Mouse (Mus musculus): ENCODE measurements around the gene Pank4. TPM values are rescaled to one million over a fixed set of nuclear protein-coding genes. Genes with fewer than 3 reads are reported as not detected.

Pank4 gene
- polyA plus RNA-seq, 1 experiment from 2014 or later, result 20.7 TPM

DNA sequence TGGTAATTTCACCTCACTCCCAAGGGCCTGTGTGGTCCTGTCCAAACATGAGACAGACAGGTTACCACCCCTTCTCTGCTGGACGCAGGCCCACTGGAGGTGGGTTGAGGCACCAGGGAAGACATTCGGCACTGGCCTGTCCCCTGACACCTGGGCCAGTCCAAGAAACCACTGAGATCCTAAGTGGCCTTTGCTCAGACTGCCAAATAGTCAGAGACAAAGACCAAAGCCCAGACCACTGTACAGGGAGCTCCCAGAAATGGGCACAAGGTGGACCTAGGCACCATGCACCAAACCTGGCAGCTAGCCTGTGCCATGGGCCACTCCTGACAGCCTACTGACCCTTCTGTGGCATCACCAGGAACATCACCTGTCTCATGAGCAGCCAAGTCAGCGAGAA lies 45.3 kb downstream of the Pank4 start:
- Histone ChIP-seq H3K27ac (ENCODE audit: low read length) (no peak overlapping the region), H3K9ac (ENCODE audit: low read depth, low read length) (no peak overlapping the region), H3K36me3 (ENCODE audit: control insufficient read depth, insufficient read depth) (no peaks in the 10 kb centered on the region), H3K4me2 (ENCODE audit: low read depth, low read length) (no peak overlapping the region), H3K27me3 (ENCODE audit: control insufficient read depth, insufficient read depth, low read depth, low read length) (no peaks in the 10 kb centered on the region), H3K4me3 (ENCODE audit: low read depth, low read length) (no peak overlapping the region), H3K9me3 (replicated peaks; ENCODE audit: control insufficient read depth, low read length) (no peaks in the 10 kb centered on the region), H3K4me1 (ENCODE audit: control insufficient read depth, low read depth, low read length) (no peaks in the 10 kb centered on the region)
- WGBS (ENCODE audit: insufficient replicate concordance), result 49% methylated on average over 3 of the region's 3 CpGs
- no peak for ATAC-seq (ENCODE audit: low read depth)

GRCm38 (mm10) chr4:155010870-155011269 lies 46.9 kb downstream of the Pank4 start:
- Histone ChIP-seq H3K4me3 (ENCODE audit: low read depth, low read length) (no peak overlapping the region), H3K27me3 (ENCODE audit: control insufficient read depth, insufficient read depth, low read depth, low read length) (no peaks in the 10 kb centered on the region), H3K36me3 (ENCODE audit: control insufficient read depth, insufficient read depth) (no peaks in the 10 kb centered on the region), H3K9me3 (replicated peaks; ENCODE audit: control insufficient read depth, low read length) (no peaks in the 10 kb centered on the region), H3K4me2 (ENCODE audit: low read depth, low read length) (no peak overlapping the region), H3K27ac (ENCODE audit: low read length) (no peak overlapping the region), H3K9ac (ENCODE audit: low read depth, low read length) (no peak overlapping the region), H3K4me1 (ENCODE audit: control insufficient read depth, low read depth, low read length) (no peaks in the 10 kb centered on the region)
- no peak for ATAC-seq (ENCODE audit: low read depth)
- WGBS (ENCODE audit: insufficient replicate concordance), result 47% methylated on average over 5 of the region's 5 CpGs

DNA sequence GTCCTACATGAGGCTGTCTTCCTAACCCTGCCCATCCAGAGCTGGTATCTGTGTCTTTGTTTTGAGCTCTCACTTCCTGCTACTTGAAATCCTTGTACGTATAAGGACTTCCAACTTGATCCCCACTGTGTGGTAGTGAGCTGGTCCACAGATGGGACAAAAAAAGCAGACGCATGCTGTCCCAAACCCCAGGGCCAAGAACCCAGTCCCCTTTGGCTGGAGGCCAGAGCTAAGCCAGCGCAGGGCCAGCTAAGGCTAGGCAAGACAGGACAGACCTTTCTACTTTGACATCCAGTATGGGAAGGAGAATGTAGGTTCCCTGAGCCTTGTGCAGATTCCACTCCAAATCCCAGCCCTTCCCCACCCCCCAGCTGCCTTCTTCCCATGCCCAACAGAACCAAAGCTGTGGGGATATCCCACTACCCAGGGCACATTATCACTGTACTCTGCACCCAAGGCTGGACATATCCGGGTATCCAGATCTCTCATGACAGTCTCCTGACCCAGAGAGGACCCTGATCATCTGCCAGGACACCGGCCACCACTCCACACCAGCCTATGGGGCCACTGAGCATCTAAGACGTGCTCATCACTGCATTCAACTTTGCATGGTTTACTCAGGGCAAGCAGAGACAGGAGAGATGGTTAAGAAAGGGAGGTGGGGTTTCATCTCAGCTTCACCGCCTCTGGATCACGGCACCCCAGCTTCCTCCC lies 47.5 kb downstream of the Pank4 start:
- no peak overlapping the region for H3K27ac ChIP-seq (ENCODE audit: low read length)
- no peaks in the 10 kb centered on the region for H3K4me1 ChIP-seq (ENCODE audit: control insufficient read depth, low read depth, low read length)
- no peak overlapping the region for H3K4me3 ChIP-seq (ENCODE audit: low read depth, low read length)
- 58% methylated on average over 8 of the region's 8 CpGs for WGBS (ENCODE audit: insufficient replicate concordance)
- no peak overlapping the region for H3K4me2 ChIP-seq (ENCODE audit: low read depth, low read length)
- ATAC-seq (ENCODE audit: low read depth), result no peak
- no peaks in the 10 kb centered on the region; the same call in 1 of the 2 replicates for H3K27me3 ChIP-seq (ENCODE audit: control insufficient read depth, insufficient read depth, low read depth, low read length)
- H3K36me3 ChIP-seq (ENCODE audit: control insufficient read depth, insufficient read depth), result no peaks in the 10 kb centered on the region
- H3K9ac ChIP-seq (ENCODE audit: low read depth, low read length), result no peak overlapping the region
- no peaks in the 10 kb centered on the region for H3K9me3 ChIP-seq (replicated peaks; ENCODE audit: control insufficient read depth, low read length)

DNA sequence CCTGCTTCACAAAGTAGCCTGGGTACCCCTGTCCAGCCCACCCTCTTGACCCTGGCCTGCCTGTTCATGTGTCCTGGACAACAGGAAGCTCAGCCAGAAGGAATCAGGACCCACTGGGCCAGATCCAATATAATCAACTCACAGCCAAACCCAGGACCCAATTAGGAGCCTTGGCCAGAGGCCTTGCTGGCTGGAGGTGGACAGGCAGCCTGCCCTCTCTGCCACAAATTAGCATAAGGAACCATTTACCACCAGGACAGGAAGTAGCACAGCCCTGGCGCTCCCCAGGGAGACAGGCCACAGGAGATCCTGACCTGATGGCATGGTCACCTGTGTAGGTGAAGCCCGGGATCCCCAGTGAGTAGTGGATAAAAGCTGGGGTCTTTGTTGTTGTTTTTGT lies 48.2 kb downstream of the Pank4 start:
- no peak overlapping the region for H3K9ac ChIP-seq (ENCODE audit: low read depth, low read length)
- WGBS (ENCODE audit: insufficient replicate concordance), result 41% methylated on average over 2 of the region's 2 CpGs
- no peak overlapping the region for H3K27ac ChIP-seq (ENCODE audit: low read length)
- H3K9me3 ChIP-seq (replicated peaks; ENCODE audit: control insufficient read depth, low read length), result no peaks in the 10 kb centered on the region
- no peak for ATAC-seq (ENCODE audit: low read depth)
- no peak overlapping the region for H3K4me3 ChIP-seq (ENCODE audit: low read depth, low read length)
- no peak overlapping the region for H3K4me2 ChIP-seq (ENCODE audit: low read depth, low read length)
- no peaks in the 10 kb centered on the region; the same call in 1 of the 2 replicates for H3K27me3 ChIP-seq (ENCODE audit: control insufficient read depth, insufficient read depth, low read depth, low read length)
- H3K4me1 ChIP-seq (ENCODE audit: control insufficient read depth, low read depth, low read length), result no peaks in the 10 kb centered on the region
- H3K36me3 ChIP-seq (ENCODE audit: control insufficient read depth, insufficient read depth), result no peaks in the 10 kb centered on the region

DNA sequence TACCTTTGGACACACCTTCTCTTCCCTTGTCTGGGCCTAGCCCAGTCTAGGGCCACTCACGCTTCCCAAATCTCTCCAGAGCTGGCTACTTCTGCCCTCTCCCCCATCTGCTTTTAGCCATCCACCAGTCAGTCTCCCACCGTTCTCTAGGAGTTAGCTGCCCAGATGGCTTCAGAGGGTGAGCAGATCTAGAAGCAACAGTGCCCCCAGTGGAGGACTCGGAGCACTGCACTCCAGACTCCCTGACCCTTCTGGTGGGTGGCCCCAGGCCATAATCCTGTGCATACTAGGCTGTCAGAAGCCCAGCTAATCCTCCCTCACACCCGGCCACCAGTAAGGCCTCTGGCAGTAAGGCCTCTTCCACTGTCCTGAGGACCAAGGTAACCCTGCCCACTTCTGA lies 48.9 kb downstream of the Pank4 start:
- H3K4me3 ChIP-seq (ENCODE audit: low read depth, low read length), result no peak overlapping the region
- WGBS (ENCODE audit: insufficient replicate concordance), result 2% methylated on average over 4 of the region's 4 CpGs

GRCm38 (mm10) chr4:155014244-155014643 lies 50.3 kb downstream of the Pank4 start:
- Histone ChIP-seq H3K4me3 (ENCODE audit: low read depth, low read length) (no peak overlapping the region), H3K36me3 (ENCODE audit: control insufficient read depth, insufficient read depth) (no peaks in the 10 kb centered on the region), H3K27ac (ENCODE audit: low read length) (no peak overlapping the region), H3K9ac (ENCODE audit: low read depth, low read length) (no peak overlapping the region), H3K9me3 (replicated peaks; ENCODE audit: control insufficient read depth, low read length) (no peaks in the 10 kb centered on the region), H3K4me1 (ENCODE audit: control insufficient read depth, low read depth, low read length) (no peaks in the 10 kb centered on the region), H3K27me3 (ENCODE audit: control insufficient read depth, insufficient read depth, low read depth, low read length) (peaks cover 2% of the 10 kb centered on the region; the same call in 1 of the 2 replicates), H3K4me2 (ENCODE audit: low read depth, low read length) (no peak overlapping the region)
- 59% methylated on average over 14 of the region's 14 CpGs for WGBS (ENCODE audit: insufficient replicate concordance)
- no peak for ATAC-seq (ENCODE audit: low read depth)

More for the DNA sequence above, 48.9 kb downstream of the Pank4 start:
- H3K4me1 ChIP-seq (ENCODE audit: control insufficient read depth, low read depth, low read length), result no peaks in the 10 kb centered on the region
- no peaks in the 10 kb centered on the region for H3K9me3 ChIP-seq (replicated peaks; ENCODE audit: control insufficient read depth, low read length)
- H3K36me3 ChIP-seq (ENCODE audit: control insufficient read depth, insufficient read depth), result no peaks in the 10 kb centered on the region
- peaks cover 2% of the 10 kb centered on the region; the same call in 1 of the 2 replicates for H3K27me3 ChIP-seq (ENCODE audit: control insufficient read depth, insufficient read depth, low read depth, low read length)
- H3K9ac ChIP-seq (ENCODE audit: low read depth, low read length), result no peak overlapping the region
- no peak overlapping the region for H3K4me2 ChIP-seq (ENCODE audit: low read depth, low read length)
- no peak for ATAC-seq (ENCODE audit: low read depth)
- no peak overlapping the region for H3K27ac ChIP-seq (ENCODE audit: low read length)

GRCm38 (mm10) chr4:155014791-155015190 lies 50.9 kb downstream of the Pank4 start:
- WGBS (ENCODE audit: insufficient replicate concordance), result 59% methylated on average over 12 of the region's 12 CpGs
- no peak overlapping the region for H3K4me3 ChIP-seq (ENCODE audit: low read depth, low read length)
- H3K27me3 ChIP-seq (ENCODE audit: control insufficient read depth, insufficient read depth, low read depth, low read length), result peaks cover 2% of the 10 kb centered on the region; the same call in 1 of the 2 replicates
- H3K4me1 ChIP-seq (ENCODE audit: control insufficient read depth, low read depth, low read length), result no peaks in the 10 kb centered on the region
- H3K9ac ChIP-seq (ENCODE audit: low read depth, low read length), result no peak overlapping the region
- no peaks in the 10 kb centered on the region for H3K9me3 ChIP-seq (replicated peaks; ENCODE audit: control insufficient read depth, low read length)
- no peaks in the 10 kb centered on the region for H3K36me3 ChIP-seq (ENCODE audit: control insufficient read depth, insufficient read depth)
- no peak overlapping the region for H3K27ac ChIP-seq (ENCODE audit: low read length)
- ATAC-seq (ENCODE audit: low read depth), result no peak
- no peak overlapping the region for H3K4me2 ChIP-seq (ENCODE audit: low read depth, low read length)

- no peak overlapping the region for H3K4me2 ChIP-seq (ENCODE audit: low read depth, low read length)
- no peak overlapping the region for H3K4me3 ChIP-seq (ENCODE audit: low read depth, low read length)
- 0 out of 2 replicates have a peak, but pooled peaks have one; percentile 25 for ATAC-seq (ENCODE audit: low read depth)
- no peaks in the 10 kb centered on the region for H3K9me3 ChIP-seq (replicated peaks; ENCODE audit: control insufficient read depth, low read length)
- H3K9ac ChIP-seq (ENCODE audit: low read depth, low read length), result no peak overlapping the region
- WGBS (ENCODE audit: insufficient replicate concordance), result 29% methylated on average over 4 of the region's 4 CpGs
- peaks cover 2% of the 10 kb centered on the region; the same call in 1 of the 2 replicates for H3K27me3 ChIP-seq (ENCODE audit: control insufficient read depth, insufficient read depth, low read depth, low read length)
- H3K4me1 ChIP-seq (ENCODE audit: control insufficient read depth, low read depth, low read length), result no peaks in the 10 kb centered on the region
- no peak overlapping the region for H3K27ac ChIP-seq (ENCODE audit: low read length)
- no peaks in the 10 kb centered on the region for H3K36me3 ChIP-seq (ENCODE audit: control insufficient read depth, insufficient read depth)
These were observed 51.6 kb downstream of the Pank4 start for GRCm38 (mm10) chr4:155015550-155015949.

GRCm38 (mm10) chr4:155016807-155017206 lies 52.9 kb downstream of the Pank4 start:
- Histone ChIP-seq H3K4me2 (ENCODE audit: low read depth, low read length) (no peak overlapping the region), H3K27ac (ENCODE audit: low read length) (no peak overlapping the region), H3K4me1 (ENCODE audit: control insufficient read depth, low read depth, low read length) (no peaks in the 10 kb centered on the region), H3K9me3 (replicated peaks; ENCODE audit: control insufficient read depth, low read length) (no peaks in the 10 kb centered on the region), H3K27me3 (ENCODE audit: control insufficient read depth, insufficient read depth, low read depth, low read length) (peaks cover 2% of the 10 kb centered on the region; the same call in 1 of the 2 replicates), H3K9ac (ENCODE audit: low read depth, low read length) (no peak overlapping the region), H3K4me3 (ENCODE audit: low read depth, low read length) (no peak overlapping the region), H3K36me3 (ENCODE audit: control insufficient read depth, insufficient read depth) (no peaks in the 10 kb centered on the region)
- 49% methylated on average over 11 of the region's 11 CpGs for WGBS (ENCODE audit: insufficient replicate concordance)
- no peak for ATAC-seq (ENCODE audit: low read depth)

All from liver, embryonic 16.5 days (tissue).